Mouse (Mus musculus): ENCODE measurements around the gene Atp1b4.

DNA sequence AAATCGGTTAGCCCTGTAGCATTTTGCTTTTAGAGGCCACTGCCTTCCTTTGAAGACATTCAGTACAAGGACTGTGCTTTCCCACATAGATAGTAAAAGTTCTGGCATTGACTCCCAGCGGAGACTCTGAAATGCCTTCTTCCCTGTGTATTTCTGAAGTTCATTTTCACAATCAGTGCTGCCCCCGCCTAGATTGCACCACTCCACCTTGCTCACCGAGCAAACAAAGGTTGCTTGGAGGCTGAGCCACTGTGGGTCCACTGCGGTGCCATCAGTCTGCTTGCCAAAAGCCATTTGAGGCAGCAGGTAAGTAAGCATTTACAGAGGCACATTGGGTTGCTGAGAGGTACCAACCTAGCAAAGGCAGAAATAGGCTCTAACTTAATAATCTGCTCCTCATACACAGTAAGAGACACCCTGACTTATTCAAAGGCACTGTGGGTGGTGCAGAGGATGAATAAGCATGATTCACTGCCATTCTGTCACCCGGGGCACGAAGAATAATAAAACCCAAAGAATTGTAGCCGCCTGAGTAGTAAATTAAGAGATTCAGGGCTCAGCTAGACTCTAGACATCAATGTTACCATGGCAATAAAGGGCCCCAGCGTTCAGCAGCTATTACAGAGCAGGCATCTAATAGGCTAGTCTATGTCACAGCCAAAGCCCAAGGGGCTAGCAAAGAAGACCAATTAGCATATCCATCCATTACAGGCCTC is 2.9 kb upstream of the Atp1b4 start:
- no peak for TF ChIP-seq CTCF (IDR thresholded peaks at IDR 0.05)
- no peak for TF ChIP-seq EP300 (IDR thresholded peaks at IDR 0.05)
